Mouse (Mus musculus) bone marrow, adult 2 months (tissue): ENCODE data around the gene Dpp7.

Experiments
- CTCF ChIP-seq: fragments of 200-500 bp; IDR thresholded peaks from 2 replicates; pipeline ENCODE4 v1.5.1; 2011; ENCODE audit warnings: low read length, control low read depth; ENCODE audit not compliant: control insufficient read depth, insufficient read depth
- POLR2A ChIP-seq: fragments of 200-500 bp; IDR thresholded peaks from 2 replicates; pipeline ENCODE4 v1.6.1; 2011; ENCODE audit warnings: low read depth, mild to moderate bottlenecking, control low read depth, low read length, borderline replicate concordance; ENCODE audit not compliant: control insufficient read depth

- TF ChIP-seq CTCF (no peak), POLR2A (no peak)
Measured at GRCm38 (mm10) chr2:25354211-25354610, 1.9 kb downstream of the Dpp7 start.
